In the genomic region with DNA sequence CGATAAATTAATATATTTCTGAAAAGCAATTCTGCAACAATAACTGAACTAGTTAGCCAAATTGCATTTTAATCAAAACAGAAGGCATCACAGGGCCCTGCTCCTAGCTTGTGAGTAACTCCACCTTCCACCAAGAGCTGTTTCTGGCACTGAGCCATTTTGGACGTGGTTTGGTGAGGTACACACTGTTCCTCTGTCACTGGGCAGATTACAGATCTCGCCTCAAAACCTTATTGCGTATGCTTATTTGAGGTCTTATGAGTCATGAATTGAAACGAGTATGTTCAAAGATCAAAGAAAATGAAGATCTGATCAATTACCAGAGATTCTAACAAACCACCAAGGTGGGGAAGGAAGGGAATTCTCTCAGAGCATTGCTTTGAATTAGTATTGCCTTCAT, we compare ENCODE assay signal across 24 mouse cellular contexts. TPM values are rescaled to one million over a fixed set of nuclear protein-coding genes. Genes with fewer than 3 reads are reported as not detected.
A peak's percentile ranks its signal among the peaks of the same experiment; 100 is the strongest.
DNase-seq lines count a peak whose midpoint lies in the region; ATAC-seq and TF ChIP-seq lines count a peak whose summit lies in the region.
"Had no signal": no experiment of that assay in that cellular context is flagged by ENCODE, and none has a peak within 500 bp of the region (broad histone marks: within the 10 kb centered on the region; RNA-seq: fewer than 3 reads in every experiment).

No protein-coding gene starts in this region.

- H3K4me3 ChIP-seq in liver, adult 2 months (ENCODE audit: insufficient read depth, low read depth, low read length), result no peak overlapping the region
- H3K4me3 ChIP-seq: embryonic facial prominence, embryonic 13.5 days; forebrain, embryonic 15.5 days; heart, embryonic 15.5 days; hindbrain, embryonic 10.5 days; left cerebral cortex, adult 2 months; liver, embryonic 12.5 days; myocyte had no signal

- peak; percentile 64 for DNase-seq in liver, adult 2 months (ENCODE audit: extremely low read depth, low read depth, low spot score)
- DNase-seq in liver, result no peak
- DNase-seq in CD4-positive helper T cell, adult 2 months (ENCODE audit: low read depth, low spot score), result peak; percentile 81
- DNase-seq in cerebellum, adult 11 months, result no peak
- DNase-seq in right cerebral cortex, postnatal 4 days, result no peak
- no peak for DNase-seq in kidney, postnatal 10 days
- DNase-seq: B cell, adult 2 months; gastrocnemius, postnatal 25 days; kidney, adult 2 months; kidney, postnatal 36 days; left cerebral cortex, postnatal 4 days; lung, adult 2 months; midbrain, embryonic 14.5 days; retina, postnatal 1 day; thymus, postnatal 4 days had no signal

- no peaks in the 10 kb centered on the region for H3K79me2 ChIP-seq in liver, adult 2 months (ENCODE audit: control insufficient read depth, insufficient read depth, low read length)

- no peak for TF ChIP-seq CTCF in liver, adult 2 months (IDR thresholded peaks at IDR 0.05; ENCODE audit: low read depth, low read length)

- peak; percentile 65 for ATAC-seq in activated CD4-positive, CD25-positive, alpha-beta regulatory T cell, adult 4 months
- ATAC-seq in megakaryocyte-erythroid progenitor cell, adult 5-6 weeks (replicated peaks; ENCODE audit: low FRiP score, low TSS enrichment, poor library complexity, severe bottlenecking), result peak; percentile 84
- ATAC-seq: forebrain, embryonic 15.5 days; liver, embryonic 12.5 days had no signal

- H3K4me1 ChIP-seq in liver, adult 2 months (ENCODE audit: control insufficient read depth, insufficient read depth, low read length), result peaks cover under 1% of the 10 kb centered on the region
- H3K4me1 ChIP-seq: embryonic facial prominence, embryonic 13.5 days; forebrain, embryonic 15.5 days; heart, embryonic 15.5 days; hindbrain, embryonic 10.5 days; liver, embryonic 12.5 days had no signal

- no peaks in the 10 kb centered on the region for H3K27me3 ChIP-seq in liver, adult 2 months (ENCODE audit: control insufficient read depth, insufficient read depth, low read length)
- H3K27me3 ChIP-seq: forebrain, embryonic 15.5 days; heart, embryonic 15.5 days; liver, embryonic 12.5 days had no signal

- no peak overlapping the region for H3K9ac ChIP-seq in liver, adult 2 months (ENCODE audit: low read depth, low read length)
- H3K9ac ChIP-seq: embryonic facial prominence, embryonic 13.5 days; forebrain, embryonic 15.5 days; heart, embryonic 15.5 days; liver, embryonic 12.5 days had no signal

- TF ChIP-seq POLR2A in liver, adult 2 months (IDR thresholded peaks at IDR 0.05; ENCODE audit: extremely low read depth, insufficient read depth, low read length), result no peak

- WGBS in liver, adult 2 months, result 50% methylated on average over 5 of the region's 5 CpGs

- H3K27ac ChIP-seq in liver, adult 2 months (replicated peaks; ENCODE audit: insufficient read depth, low read depth, low read length), result no peak overlapping the region
- H3K27ac ChIP-seq: embryonic facial prominence, embryonic 13.5 days; forebrain, embryonic 15.5 days; heart, embryonic 15.5 days; hindbrain, embryonic 10.5 days; left cerebral cortex, adult 2 months; liver, embryonic 12.5 days had no signal

- H3K36me3 ChIP-seq in liver, adult 2 months (ENCODE audit: control insufficient read depth, insufficient read depth, low read length), result no peaks in the 10 kb centered on the region
- H3K36me3 ChIP-seq: embryonic facial prominence, embryonic 13.5 days; forebrain, embryonic 15.5 days; heart, embryonic 15.5 days; hindbrain, embryonic 10.5 days; liver, embryonic 12.5 days had no signal

RNA-seq across cellular contexts. Expression of gene Sox5, which starts 22.5 kb away (rescaled TPM):
- total RNA-seq in liver, adult 2 months (2014; rRNA removed), result 31.6 and 37.5 TPM in 2 replicates
- polyA plus RNA-seq in liver, adult 2 months (2012; rRNA removed), result 6.7 and 7.5 TPM in 2 replicates
- under 1 TPM; 0.08 to 0.37 TPM for polyA plus RNA-seq in activated CD4-positive, CD25-positive, alpha-beta regulatory T cell, adult 4 months (2017; shearing (Covaris generic))
- 1.7 and 9.1 TPM in 2 replicates for total RNA-seq in megakaryocyte-erythroid progenitor cell, adult 5-6 weeks (2014; fragmentation: Nextera tagmentation)
- 3.8 and 4.7 TPM in 2 replicates for total RNA-seq in megakaryocyte-erythroid progenitor cell, adult 5-6 weeks (2017)

Comparison
In these comparisons a context has a peak if more than half of its experiments do, and no peak if none do; other contexts are left out.
1. DNase-seq: peak in liver, adult 2 months (single experiment) and CD4-positive helper T cell, adult 2 months (single experiment); none in liver (single experiment), cerebellum, adult 11 months (single experiment), right cerebral cortex, postnatal 4 days (single experiment) and kidney, postnatal 10 days (single experiment).